Mouse (Mus musculus) monocyte, adult 2 months (primary cell): ENCODE data around the gene Cox5a.

Experiments
- DNase-seq, 2 experiments: peaks; one replicate each; pipeline ENCODE4 v3.0.0; 2022; ENCODE audit warnings: low spot score in 2 of 2, low read depth in 1 of 2

Gene Cox5a

GRCm38 (mm10) chr9:57561711-57562099 is 40.6 kb downstream of the Cox5a start:
- DNase-seq, result peak in 1 of 2 experiments; percentile 51

DNA sequence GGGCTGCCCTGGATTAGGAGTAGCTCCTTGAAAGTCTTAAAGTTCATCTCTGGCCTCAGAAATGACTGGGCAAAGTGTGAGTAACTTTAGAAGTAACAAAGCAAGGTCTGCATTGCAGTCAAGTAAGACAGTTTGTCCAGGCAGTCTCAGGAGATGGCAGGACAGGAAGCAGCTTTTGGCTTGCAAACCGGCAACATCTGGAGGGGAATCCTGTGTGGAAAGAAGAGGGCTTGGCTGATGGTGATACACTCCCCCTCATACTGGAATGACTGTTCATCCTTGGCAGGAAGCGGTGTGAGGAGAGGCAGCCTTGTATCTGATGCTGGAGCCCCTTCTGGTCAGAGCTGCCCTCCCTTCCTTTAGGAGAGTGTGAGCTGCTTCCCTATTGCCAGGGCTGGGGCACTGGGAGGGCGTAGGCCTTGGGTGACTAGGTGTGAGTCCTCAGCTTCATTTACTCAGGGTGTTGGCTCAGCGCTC is 41.9 kb downstream of the Cox5a start:
- DNase-seq, result no peak

GRCm38 (mm10) chr9:57564609-57565008 is 43.5 kb downstream of the Cox5a start:
- no peak for DNase-seq

DNA sequence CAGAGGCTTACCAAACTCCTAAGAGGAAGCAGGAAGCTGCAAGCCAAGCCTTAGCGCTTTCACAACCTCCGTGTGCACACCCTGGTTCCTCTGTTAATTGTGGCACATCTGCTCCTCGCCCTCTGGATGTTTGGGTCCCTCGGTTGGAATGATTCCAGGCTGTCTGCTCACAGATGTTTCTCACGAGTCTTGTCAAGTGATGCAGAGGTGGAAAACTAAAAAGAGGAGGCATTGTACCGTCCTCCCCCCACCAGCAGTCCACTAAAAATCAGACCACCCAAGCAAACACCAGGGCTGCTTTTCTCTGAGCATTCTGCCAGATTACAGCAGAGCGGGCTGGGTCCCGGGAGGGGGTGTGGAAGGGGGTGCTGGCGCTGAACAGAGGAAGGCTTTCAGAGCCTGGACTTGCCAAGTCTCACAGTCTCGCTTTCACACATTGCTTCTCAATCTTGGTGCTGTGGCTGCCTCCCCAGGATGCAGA is 44.7 kb downstream of the Cox5a start:
- DNase-seq, result peak; percentile 30

DNA sequence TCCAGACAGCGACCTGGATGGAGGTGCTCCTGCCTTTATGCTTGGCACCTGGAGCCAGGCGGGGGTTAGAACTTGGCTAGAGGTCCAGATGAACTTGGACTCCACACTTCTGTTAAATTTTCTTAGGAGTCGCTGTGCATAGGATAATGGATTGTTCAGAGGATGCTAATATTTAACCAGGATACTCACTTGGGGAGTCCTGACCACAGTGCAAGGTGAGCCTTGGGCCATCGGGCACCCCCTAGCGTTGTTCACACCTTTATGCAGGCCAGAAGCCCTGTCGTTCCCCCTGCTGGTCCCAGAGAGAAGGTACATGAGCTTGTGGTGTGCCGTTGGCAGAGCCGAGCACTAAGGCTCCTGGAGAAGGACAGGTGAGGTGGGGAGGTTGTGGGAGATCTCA is 45.8 kb downstream of the Cox5a start:
- DNase-seq, result no peak

- no peak for DNase-seq
Measured at GRCm38 (mm10) chr9:57568500-57568899, 47.4 kb downstream of the Cox5a start.

GRCm38 (mm10) chr9:57574397-57574796 is 53.3 kb downstream of the Cox5a start:
- no peak for DNase-seq

DNA sequence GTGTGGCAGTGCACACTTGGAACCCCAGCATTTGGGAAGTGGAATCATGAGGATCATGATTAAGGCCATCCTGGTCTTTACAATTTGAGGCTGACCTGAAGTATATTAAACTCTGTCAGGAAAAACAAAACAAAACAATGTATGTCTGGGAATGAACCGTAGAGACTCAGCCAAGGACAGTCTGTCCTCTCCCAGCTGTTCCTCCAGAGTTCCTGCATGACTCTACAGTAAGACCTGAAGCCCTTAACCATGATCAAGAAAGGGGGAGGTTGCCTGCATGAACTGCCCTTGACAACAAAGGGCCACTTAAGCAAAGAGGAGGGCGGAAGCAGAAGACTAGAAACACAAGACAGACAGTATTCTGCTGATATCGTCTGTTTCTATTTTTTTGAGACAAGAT is 54.5 kb downstream of the Cox5a start:
- DNase-seq, result no peak

DNA sequence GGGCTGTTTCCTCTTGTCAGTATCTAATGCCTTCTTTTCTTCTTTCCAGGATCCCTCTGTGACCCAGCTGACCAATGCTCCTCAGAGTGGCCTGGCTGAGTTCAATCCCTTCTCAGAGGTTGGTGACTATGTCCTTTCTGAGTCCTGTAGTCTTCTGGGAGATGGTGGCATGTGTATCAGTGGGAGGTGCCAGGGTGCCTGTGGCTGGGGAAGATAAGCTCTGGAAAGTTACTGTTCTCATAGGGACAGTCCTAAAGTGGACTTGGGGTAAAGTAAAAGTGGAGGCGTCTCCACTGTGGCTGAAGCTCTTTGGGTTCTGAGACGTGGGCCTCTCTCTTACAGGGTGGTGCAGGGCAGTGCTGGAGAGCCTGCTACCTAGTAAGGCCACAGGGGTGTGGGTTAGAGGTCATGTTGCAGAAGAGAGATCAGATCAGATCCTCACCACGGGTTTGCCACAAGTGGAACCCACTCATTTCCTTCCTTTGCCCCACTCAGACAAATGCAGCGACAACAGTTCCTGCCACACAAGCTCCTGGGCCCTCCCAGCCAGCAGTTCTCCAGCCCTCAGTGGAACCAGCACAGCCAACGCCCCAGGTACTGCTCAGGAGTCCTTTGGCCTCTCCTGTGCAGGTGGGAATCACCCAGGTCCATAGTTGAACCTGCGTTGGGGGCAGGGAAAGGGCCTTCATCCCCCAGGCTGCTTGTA is 56.2 kb downstream of the Cox5a start:
- no peak for DNase-seq
